Mouse (Mus musculus) myocyte (in vitro differentiated cells): ENCODE data around the gene Mast2.
A peak's percentile ranks its signal among the peaks of the same experiment; 100 is the strongest.

ENCODE experiments used
- CEBPB ChIP-seq: IDR thresholded peaks from 2 replicates; pipeline ENCODE4 v1.6.1; 2011; ENCODE audit warnings: mild to moderate bottlenecking, moderate library complexity; ENCODE audit not compliant: poor library complexity, insufficient read depth, severe bottlenecking
- MAX ChIP-seq: IDR thresholded peaks from one replicate; pipeline ENCODE4 v1.6.1; 2011; ENCODE audit warnings: low read depth, mild to moderate bottlenecking, control low read depth
- MYOG ChIP-seq, 3 experiments: IDR thresholded peaks; one replicate each; pipeline ENCODE4 v1.6.1; 2011; ENCODE audit warnings: control low read depth in 2 of 3, low read depth in 2 of 3, mild to moderate bottlenecking in 2 of 3; ENCODE audit not compliant: insufficient read length in 2 of 3, control insufficient read depth in 1 of 3, insufficient read depth in 1 of 3
- POLR2A ChIP-seq: IDR thresholded peaks from one replicate; pipeline ENCODE4 v1.6.1; 2011; ENCODE audit warnings: low read depth, mild to moderate bottlenecking, control low read depth, moderate library complexity; ENCODE audit not compliant: insufficient read length
- POLR2AphosphoS2 ChIP-seq: IDR thresholded peaks from one replicate; pipeline ENCODE4 v1.6.1; 2011; ENCODE audit warnings: low read depth, control low read depth; ENCODE audit not compliant: insufficient read length
- REST ChIP-seq: IDR thresholded peaks from one replicate; pipeline ENCODE4 v1.6.1; 2011; ENCODE audit warnings: mild to moderate bottlenecking, control low read depth, moderate library complexity; ENCODE audit not compliant: insufficient read depth, insufficient read length

- TF ChIP-seq POLR2AphosphoS2 (peak; percentile 23), POLR2A (no peak), CEBPB (no peak), REST (no peak), MAX (no peak), MYOG (IDR thresholded peaks at IDR 0.05; ENCODE audit: control insufficient read depth in 1 of 3, insufficient read depth in 1 of 3, insufficient read length in 2 of 3, low read depth in 2 of 3) (no peak)
Observed at GRCm38 (mm10) chr4:116304551-116304950, 159.4 kb downstream of the Mast2 start.
